Mouse (Mus musculus) CH12.LX (cell line): ENCODE data around the gene Pak4. TPM values are rescaled to one million over a fixed set of nuclear protein-coding genes. Genes with fewer than 3 reads are reported as not detected.
A peak's percentile ranks its signal among the peaks of the same experiment; 100 is the strongest.

ENCODE experiments used
- DNase-seq: peaks from one replicate; pipeline ENCODE4 v3.0.0-alpha.2; 2013; ENCODE audit errors: extremely low read depth
- H3K27ac ChIP-seq: 2 replicates; pipeline ENCODE4 v1.5.1; 2012; ENCODE audit warnings: low read depth, mild to moderate bottlenecking, control low read depth, moderate library complexity; ENCODE audit not compliant: insufficient read depth
- H3K27me3 ChIP-seq: replicated peaks from 2 replicates; pipeline ENCODE3; 2012; ENCODE audit warnings: inconsistent platforms
- H3K36me3 ChIP-seq, 2 experiments: replicated peaks in 1 of 2; 2 replicates each; pipeline versions ENCODE3 to v1.6.1; 2012; ENCODE audit warnings: inconsistent platforms in 1 of 2, low read length in 1 of 2, mild to moderate bottlenecking in 1 of 2, mixed read lengths in 1 of 2, moderate library complexity in 1 of 2; ENCODE audit not compliant: control insufficient read depth in 1 of 2, insufficient read depth in 1 of 2
- H3K4me1 ChIP-seq, 2 experiments: 2 replicates each; pipeline ENCODE4 v1.6.1; 2012; ENCODE audit warnings: inconsistent platforms in 1 of 2, moderate library complexity in 1 of 2; ENCODE audit not compliant: insufficient read depth in 2 of 2, control insufficient read depth in 1 of 2
- H3K4me2 ChIP-seq: 2 replicates; pipeline ENCODE4 v1.6.1; 2012; ENCODE audit warnings: low read depth, mild to moderate bottlenecking, control low read depth; ENCODE audit not compliant: poor library complexity, insufficient read depth, severe bottlenecking
- H3K4me3 ChIP-seq, 3 experiments: fragments of 150-350 bp in 1 of 3; sonication (generic) in 1 of 3; replicated peaks in 1 of 3; 2 replicates each; pipeline versions ENCODE3 to v1.5.1; 2011 to 2012; ENCODE audit warnings: low read depth in 2 of 3, low read length in 2 of 3, mild to moderate bottlenecking in 2 of 3, moderate library complexity in 2 of 3, control low read depth in 1 of 3, improper control_type of control experiment in 1 of 3, inconsistent platforms in 1 of 3, mixed read lengths in 1 of 3; ENCODE audit not compliant: poor library complexity in 1 of 3
- H3K79me2 ChIP-seq: replicated peaks from 2 replicates; pipeline ENCODE4 v1.6.1; 2012; ENCODE audit warnings: mild to moderate bottlenecking, moderate library complexity; ENCODE audit not compliant: control insufficient read depth, poor library complexity, insufficient read depth, severe bottlenecking; ENCODE audit errors: extremely low read depth
- H3K9ac ChIP-seq: 2 replicates; pipeline ENCODE4 v1.6.1; 2012; ENCODE audit warnings: low read depth, mild to moderate bottlenecking, control low read depth, moderate library complexity; ENCODE audit not compliant: insufficient read depth
- H3K9me3 ChIP-seq: replicated peaks from 2 replicates; pipeline ENCODE3; 2012; ENCODE audit warnings: low read length, inconsistent platforms, mixed read lengths
- BHLHE40 ChIP-seq: IDR thresholded peaks from 2 replicates; pipeline ENCODE4 v1.6.1; 2011; ENCODE audit warnings: mild to moderate bottlenecking, low read depth, low read length, improper control_type of control experiment
- EP300 ChIP-seq: IDR thresholded peaks from 2 replicates; pipeline ENCODE4 v1.6.1; 2011; ENCODE audit warnings: low read length, improper control_type of control experiment
- ETS1 ChIP-seq: conservative IDR thresholded peaks from 2 replicates; pipeline ENCODE4 v1.6.1; 2012; ENCODE audit warnings: low read depth, mild to moderate bottlenecking, inconsistent platforms, low read length, improper control_type of control experiment, moderate library complexity
- JUN ChIP-seq: IDR thresholded peaks from 2 replicates; pipeline ENCODE4 v1.6.1; 2011; ENCODE audit warnings: low read depth, mild to moderate bottlenecking, low read length, improper control_type of control experiment, moderate library complexity; ENCODE audit not compliant: insufficient read depth
- KAT2A ChIP-seq: IDR thresholded peaks from 2 replicates; pipeline ENCODE4 v1.6.1; 2012; ENCODE audit warnings: low read length, improper control_type of control experiment, inconsistent platforms; ENCODE audit not compliant: insufficient replicate concordance
- MAX ChIP-seq: IDR thresholded peaks from 2 replicates; pipeline ENCODE4 v1.6.1; 2011; ENCODE audit warnings: low read length, improper control_type of control experiment
- MXI1 ChIP-seq: IDR thresholded peaks from 2 replicates; pipeline ENCODE4 v1.6.1; 2011; ENCODE audit warnings: mild to moderate bottlenecking, low read depth, low read length, improper control_type of control experiment
- NELFE ChIP-seq: IDR thresholded peaks from 2 replicates; pipeline ENCODE4 v1.6.1; 2011; ENCODE audit warnings: low read depth, low read length, improper control_type of control experiment
- POLR2A ChIP-seq: IDR thresholded peaks from 2 replicates; pipeline ENCODE4 v1.6.1; 2011; ENCODE audit warnings: low read depth, mild to moderate bottlenecking, improper control_type of control experiment, low read length
- RCOR1 ChIP-seq: conservative IDR thresholded peaks from 2 replicates; pipeline ENCODE4 v1.6.1; 2012; ENCODE audit warnings: low read depth, mild to moderate bottlenecking, inconsistent platforms, low read length, improper control_type of control experiment
- USF2 ChIP-seq: conservative IDR thresholded peaks from 2 replicates; pipeline ENCODE4 v1.6.1; 2011; ENCODE audit warnings: low read depth, low read length, improper control_type of control experiment
- dilution Hi-C: fragments of 300-500 bp; cut with MboI; formaldehyde crosslinking; loops from 2 replicates; pipeline ENCODE4 v1.14.3; 2020; ENCODE audit warnings: low sequenced_read_pairs; ENCODE audit not compliant: extremely low pct_unique_long_range_greater_than_20kb, extremely low pct_ligation_motif_present
- in situ Hi-C: fragments of 300-500 bp; cut with MboI; formaldehyde crosslinking; loops from 3 replicates; pipeline ENCODE4 v1.14.3; 2019; ENCODE audit warnings: low sequenced_read_pairs, low pct_ligation_motif_present, low pct_unique_long_range_greater_than_20kb, mixed read lengths
- polyA plus RNA-seq: library from polyadenylated mRNA; unstranded; fragments of >175 nt; gene quantifications from 2 replicates; pipeline ENCODE4 v1.2.1, GENCODE M21; 2012; ENCODE audit warnings: low read depth; ENCODE audit not compliant: insufficient read length
- total RNA-seq, 2 experiments: library from RNA; depleted of rRNA; stranded (reverse); fragments of 300-350 nt in 1 of 2; fragments of >200 nt in 1 of 2; gene quantifications; 2 replicates each; pipeline ENCODE4 v1.2.3; 2012 to 2014

The Pak4 gene
- total and polyA plus RNA-seq, 3 experiments, result 7.5 to 11.2 (median 8.3) TPM

DNA sequence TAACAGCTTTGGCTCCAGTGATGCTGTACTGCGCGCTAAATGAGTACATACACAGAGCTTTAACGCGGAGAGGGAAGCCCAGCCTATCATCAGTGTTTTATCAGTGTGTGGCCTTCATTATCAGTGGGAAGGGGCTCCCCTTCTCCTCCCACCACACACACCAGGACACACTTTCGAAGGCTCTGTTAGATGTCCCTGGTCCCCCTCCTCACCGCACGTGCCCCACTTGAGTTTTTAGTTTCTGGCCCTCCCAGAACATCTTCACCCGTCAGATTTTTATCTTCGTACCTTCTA is 761 bp downstream of the Pak4 start:
- peaks cover 19% of the 10 kb centered on the region for H3K79me2 ChIP-seq
- peaks cover 43 to 74% of the 10 kb centered on the region in 2 experiments for H3K4me1 ChIP-seq
- no peaks in the 10 kb centered on the region for H3K9me3 ChIP-seq
- peak overlapping the region; percentile 62 to 79 (median 71) for H3K4me3 ChIP-seq
- in situ Hi-C loops (no loop called here), dilution Hi-C loops (no loop called here)
- no peak for DNase-seq
- TF ChIP-seq ETS1 (no peak), POLR2A (no peak), MAX (no peak), BHLHE40 (peak; percentile 56)
- no peak overlapping the region for H3K27ac ChIP-seq
- H3K9ac ChIP-seq, result peak overlapping the region; percentile 93
- H3K4me2 ChIP-seq, result peak overlapping the region; percentile 93
- peaks cover 4 to 17% of the 10 kb centered on the region in 2 experiments for H3K36me3 ChIP-seq
- no peaks in the 10 kb centered on the region for H3K27me3 ChIP-seq

DNA sequence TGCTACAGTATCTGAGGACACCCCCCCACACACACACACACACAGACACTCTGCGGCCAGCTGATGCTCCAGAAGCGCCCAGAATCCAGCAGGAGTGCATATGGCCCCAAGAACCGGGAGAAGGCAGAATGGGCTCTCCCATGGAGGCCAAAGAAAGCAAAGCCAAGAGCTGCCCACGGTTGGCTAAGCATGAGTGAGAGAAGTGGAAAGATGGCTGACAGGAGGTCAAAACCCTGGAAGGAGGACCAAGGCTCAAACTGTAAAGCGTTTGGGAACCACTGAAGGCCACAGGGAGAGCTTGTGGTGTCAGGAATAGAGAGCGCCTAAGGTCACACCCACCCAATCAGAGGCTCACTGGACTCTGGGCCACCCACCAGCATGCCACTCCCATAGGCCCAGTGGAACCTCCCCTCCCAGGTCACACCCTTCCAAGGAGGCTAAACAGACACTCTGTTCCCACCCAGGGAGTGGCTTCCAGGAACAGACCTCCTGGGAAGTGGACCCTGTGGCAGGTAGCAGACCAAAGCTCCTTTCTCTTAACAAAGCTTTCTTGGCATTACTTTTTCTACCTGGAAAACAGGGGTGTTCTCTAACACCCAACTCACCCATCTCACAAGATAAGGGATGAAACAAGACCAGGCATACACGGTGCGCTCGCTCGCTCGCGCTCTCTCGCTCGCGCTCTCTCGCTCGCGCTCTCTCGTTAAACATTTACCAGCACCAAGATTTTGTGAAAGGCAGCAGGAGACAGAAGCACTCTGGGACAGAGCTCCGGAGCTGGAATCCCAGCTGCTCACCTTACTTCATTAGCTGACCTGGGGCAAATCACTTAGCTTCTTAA is 1.3 kb downstream of the Pak4 start:
- Histone ChIP-seq H3K4me1 (peaks cover 48 to 80% of the 10 kb centered on the region in 2 experiments), H3K79me2 (peaks cover 22% of the 10 kb centered on the region), H3K9ac (no peak overlapping the region; the same call in 1 of the 2 replicates), H3K4me3 (peak overlapping the region; percentile 62 to 79 (median 71)), H3K36me3 (peaks cover 4 to 22% of the 10 kb centered on the region in 2 experiments), H3K27ac (no peak overlapping the region), H3K4me2 (peak overlapping the region; percentile 93), H3K27me3 (no peaks in the 10 kb centered on the region), H3K9me3 (no peaks in the 10 kb centered on the region)
- in situ Hi-C loops (no loop called here), dilution Hi-C loops (no loop called here)
- no peak for DNase-seq
- TF ChIP-seq USF2, result no peak
- 0 out of 2 replicates have a peak, but pooled peaks have one; percentile 25 for TF ChIP-seq RCOR1

- TF ChIP-seq MAX, result no peak
- no peak for TF ChIP-seq EP300
- TF ChIP-seq MXI1, result no peak
- TF ChIP-seq JUN, result no peak
- TF ChIP-seq NELFE, result no peak
- no peak for TF ChIP-seq KAT2A
- TF ChIP-seq, all 38 proteins: peak for 0
- in situ Hi-C loops (no loop called here), dilution Hi-C loops (no loop called here)
- peaks cover 52 to 82% of the 10 kb centered on the region in 2 experiments for H3K4me1 ChIP-seq
- H3K27ac ChIP-seq, result no peak overlapping the region
- no peak overlapping the region for H3K4me2 ChIP-seq
- no peaks in the 10 kb centered on the region for H3K27me3 ChIP-seq
- H3K79me2 ChIP-seq, result peaks cover 26% of the 10 kb centered on the region
- H3K4me3 ChIP-seq, result no peak overlapping the region
- DNase-seq, result no peak
- no peak overlapping the region for H3K9ac ChIP-seq
- peaks cover 4 to 28% of the 10 kb centered on the region in 2 experiments for H3K36me3 ChIP-seq
- H3K9me3 ChIP-seq, result no peaks in the 10 kb centered on the region
Observed at GRCm38 (mm10) chr7:28595751-28596435, 2.1 kb downstream of the Pak4 start.
